Mouse (Mus musculus): ENCODE measurements around the gene Nfs1. TPM values are rescaled to one million over a fixed set of nuclear protein-coding genes. Genes with fewer than 3 reads are reported as not detected.

Nfs1 gene
- 56.0 TPM for polyA plus RNA-seq (2014; fragmentation: Illumina TruSeq; extraction: RNeasy Lipid Tissue Mini Kit (QIAGEN cat#74804))

DNA sequence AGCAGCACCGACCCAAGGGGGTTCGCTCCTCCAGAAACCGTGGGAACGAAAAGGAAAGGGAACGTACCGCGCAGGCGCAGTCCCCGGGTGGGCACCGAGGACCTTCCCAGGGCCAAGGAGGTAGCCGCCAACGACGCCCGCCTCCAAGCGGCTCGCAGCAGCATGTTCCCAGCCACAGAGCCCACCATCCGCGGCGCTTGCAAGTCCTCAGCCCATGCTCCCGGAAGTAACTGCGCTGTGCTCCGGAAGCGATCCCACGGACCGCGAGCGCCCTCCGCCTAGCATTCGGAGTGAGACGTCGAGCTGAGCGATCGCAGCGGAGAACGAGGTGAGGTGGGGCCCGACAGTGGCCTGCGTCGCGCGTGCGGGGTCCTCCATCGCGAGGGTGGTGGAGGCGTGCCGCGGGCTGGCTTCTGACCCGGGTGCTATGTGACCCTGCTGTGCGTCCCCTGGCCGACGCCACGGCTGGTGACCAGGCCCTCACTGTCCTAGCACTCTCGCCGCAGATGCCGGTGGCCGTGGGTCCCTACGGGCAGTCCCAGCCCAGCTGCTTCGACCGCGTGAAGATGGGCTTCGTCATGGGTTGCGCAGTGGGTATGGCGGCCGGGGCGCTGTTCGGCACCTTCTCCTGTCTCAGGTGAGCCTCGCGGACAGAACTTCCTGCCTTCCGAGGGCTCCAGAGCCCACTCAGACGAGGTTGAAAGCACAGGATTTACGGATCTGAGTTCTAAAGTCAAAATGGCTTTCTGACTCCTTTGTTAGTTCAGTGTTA is at the start of gene Nfs1, which contains the start of gene Romo1:
Gene Nfs1, minus strand, starts transcription at position 234 of the 772 bp plus-strand sequence.
Gene Romo1, plus strand, starts transcription at position 87 of the 772 bp plus-strand sequence.

DNA sequence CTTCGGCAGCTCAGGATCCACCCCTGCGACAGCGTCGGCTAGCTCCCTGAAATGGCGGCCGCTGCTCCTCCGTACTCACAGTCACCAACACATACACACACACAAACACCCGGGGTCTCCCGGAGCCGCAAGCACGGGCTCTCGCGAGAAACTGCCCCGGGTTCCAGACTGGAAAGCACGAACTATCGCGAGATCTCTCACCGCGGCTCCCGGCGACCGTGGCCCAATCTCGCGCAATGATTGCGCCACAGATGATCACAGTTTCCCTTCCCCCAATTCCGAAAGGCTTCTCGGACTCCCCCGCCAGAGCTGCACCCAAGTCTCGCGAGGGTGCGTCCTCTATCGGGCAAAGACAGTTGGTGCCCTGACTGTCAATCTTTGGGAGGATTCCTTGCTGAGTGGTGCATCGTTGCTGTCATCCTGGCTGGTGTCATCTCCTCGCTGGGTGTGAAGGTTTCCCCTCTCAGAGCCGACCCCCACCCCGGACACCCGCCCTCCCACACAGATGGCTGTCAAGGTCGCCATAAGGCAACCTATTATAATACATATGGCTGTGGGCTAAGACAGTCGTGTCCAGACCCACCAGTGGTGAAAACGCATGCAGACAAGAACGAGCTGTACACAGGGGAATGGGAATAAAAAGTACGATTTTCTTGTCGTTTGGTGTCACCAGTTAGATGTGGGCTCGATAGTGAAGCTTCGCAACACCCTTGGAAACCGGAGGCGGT is 36.3 kb upstream of the Nfs1 start, which contains the start of gene Rbm39:
Gene Rbm39, minus strand, starts transcription at position 145 of the 728 bp plus-strand sequence.

DNA sequence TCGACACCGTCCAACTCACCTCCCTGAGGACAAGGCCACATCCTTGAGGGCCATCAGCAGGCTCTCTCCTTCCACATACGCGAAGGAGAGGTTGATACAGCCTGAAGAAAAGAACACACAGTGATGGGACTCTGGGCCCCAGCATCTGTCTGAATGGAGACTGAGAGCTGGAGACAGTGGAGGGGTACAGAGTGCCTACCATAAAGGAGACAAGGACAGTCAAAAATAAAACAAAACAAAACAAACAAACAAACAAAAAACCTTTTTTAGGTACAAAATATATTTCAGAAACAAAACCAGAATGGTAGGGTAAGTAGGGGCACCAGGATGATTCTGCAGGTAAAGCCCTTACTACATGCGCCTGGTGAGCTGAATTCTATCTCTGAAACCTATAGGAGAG is 17.0 kb downstream of the Nfs1 start, which contains the start of gene Gm28036:
Gene Gm28036, minus strand, starts transcription at position 101 of the 400 bp plus-strand sequence.

DNA sequence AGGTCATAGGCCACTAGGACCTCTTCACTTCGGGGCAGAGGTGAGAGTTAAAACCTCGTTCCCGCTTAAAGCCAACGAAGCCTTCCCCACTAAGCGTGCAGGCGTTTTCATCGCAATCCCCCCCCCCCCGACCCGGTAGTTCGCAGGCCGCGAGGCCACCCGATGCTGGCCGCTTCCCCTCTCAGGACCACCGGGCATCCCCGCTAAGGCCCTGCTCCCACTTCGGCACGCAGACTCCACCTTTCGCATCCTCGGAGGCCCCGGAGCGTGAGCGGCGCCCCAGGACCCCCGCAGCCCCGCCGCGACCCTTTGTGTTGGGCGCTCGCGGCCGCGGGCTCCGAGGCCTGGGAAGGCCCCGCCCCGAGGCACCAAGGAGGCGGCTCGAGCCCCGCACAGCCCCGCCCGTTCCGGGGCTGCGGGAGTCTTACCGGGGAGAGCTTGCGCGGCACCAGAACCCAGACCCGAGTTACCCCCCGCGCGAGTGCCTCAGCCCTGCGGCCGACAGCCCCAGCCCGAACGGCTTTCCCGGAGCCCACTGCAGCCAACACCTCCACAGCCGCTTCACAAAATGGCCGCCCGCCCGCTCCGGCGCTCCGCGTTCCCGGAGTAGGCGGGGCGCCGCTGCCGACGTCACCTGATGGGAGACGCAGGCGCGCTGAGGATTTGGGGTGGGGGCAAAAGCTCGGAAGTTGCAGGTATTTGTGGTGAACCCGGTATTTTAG is 32.5 kb downstream of the Nfs1 start, which contains the start of the genes Cpne1 and Rbm12:
Gene Cpne1, minus strand, starts transcription at position 608 of the 722 bp plus-strand sequence.
Gene Rbm12, minus strand, starts transcription at position 621 of the 722 bp plus-strand sequence.

Other genes with a start within 250 kb of the Nfs1 start
- 36.9 TPM for gene Uqcc1, start 213.9 kb downstream of the Nfs1 start, polyA plus RNA-seq (2014; fragmentation: Illumina TruSeq; extraction: RNeasy Lipid Tissue Mini Kit (QIAGEN cat#74804))
- gene Gm15557, start 203.5 kb downstream of the Nfs1 start, polyA plus RNA-seq (2014; fragmentation: Illumina TruSeq; extraction: RNeasy Lipid Tissue Mini Kit (QIAGEN cat#74804)), result not detected
- not detected for gene Gdf5, start 198.8 kb downstream of the Nfs1 start, polyA plus RNA-seq (2014; fragmentation: Illumina TruSeq; extraction: RNeasy Lipid Tissue Mini Kit (QIAGEN cat#74804))
- 2.1 TPM for gene Cep250, start 187.7 kb downstream of the Nfs1 start, polyA plus RNA-seq (2014; fragmentation: Illumina TruSeq; extraction: RNeasy Lipid Tissue Mini Kit (QIAGEN cat#74804))
- 0.48 TPM for gene 6430550D23Rik, start 136.2 kb downstream of the Nfs1 start, polyA plus RNA-seq (2014; fragmentation: Illumina TruSeq; extraction: RNeasy Lipid Tissue Mini Kit (QIAGEN cat#74804))
- gene Ergic3, start 136.1 kb downstream of the Nfs1 start, polyA plus RNA-seq (2014; fragmentation: Illumina TruSeq; extraction: RNeasy Lipid Tissue Mini Kit (QIAGEN cat#74804)), result 18.9 TPM
- gene Fer1l4, start 91.2 kb downstream of the Nfs1 start, polyA plus RNA-seq (2014; fragmentation: Illumina TruSeq; extraction: RNeasy Lipid Tissue Mini Kit (QIAGEN cat#74804)), result not detected
- gene Spag4, start 79.0 kb downstream of the Nfs1 start, polyA plus RNA-seq (2014; fragmentation: Illumina TruSeq; extraction: RNeasy Lipid Tissue Mini Kit (QIAGEN cat#74804)), result 0.14 TPM
- gene Cpne1, start 32.2 kb downstream of the Nfs1 start, polyA plus RNA-seq (2014; fragmentation: Illumina TruSeq; extraction: RNeasy Lipid Tissue Mini Kit (QIAGEN cat#74804)), result 40.4 TPM
- gene Rbm12, start 32.2 kb downstream of the Nfs1 start, polyA plus RNA-seq (2014; fragmentation: Illumina TruSeq; extraction: RNeasy Lipid Tissue Mini Kit (QIAGEN cat#74804)), result 40.5 TPM
- 27.3 TPM for gene Gm28036, start 17.1 kb downstream of the Nfs1 start, polyA plus RNA-seq (2014; fragmentation: Illumina TruSeq; extraction: RNeasy Lipid Tissue Mini Kit (QIAGEN cat#74804))
- gene Romo1, start 147 bp downstream of the Nfs1 start, polyA plus RNA-seq (2014; fragmentation: Illumina TruSeq; extraction: RNeasy Lipid Tissue Mini Kit (QIAGEN cat#74804)), result 2.8 TPM
- gene Rbm39, start 36.1 kb upstream of the Nfs1 start, polyA plus RNA-seq (2014; fragmentation: Illumina TruSeq; extraction: RNeasy Lipid Tissue Mini Kit (QIAGEN cat#74804)), result 664 TPM
- gene Phf20, start 52.3 kb upstream of the Nfs1 start, polyA plus RNA-seq (2014; fragmentation: Illumina TruSeq; extraction: RNeasy Lipid Tissue Mini Kit (QIAGEN cat#74804)), result 65.0 TPM
- 0.48 TPM for gene Cnbd2, start 168.1 kb upstream of the Nfs1 start, polyA plus RNA-seq (2014; fragmentation: Illumina TruSeq; extraction: RNeasy Lipid Tissue Mini Kit (QIAGEN cat#74804))
- not detected for gene Scand1, start 168.5 kb upstream of the Nfs1 start, polyA plus RNA-seq (2014; fragmentation: Illumina TruSeq; extraction: RNeasy Lipid Tissue Mini Kit (QIAGEN cat#74804))

Data from ovary, adult 10 weeks (tissue).